Mouse (Mus musculus) forebrain, embryonic 13.5 days (tissue): ENCODE measurements around the gene Rad23a. TPM values are rescaled to one million over a fixed set of nuclear protein-coding genes. Genes with fewer than 3 reads are reported as not detected.

Experiments
- ATAC-seq: fragments of 200-750 bp; cut with Nextera tagmentation; 2 replicates; pipeline ENCODE4 v1.8.0; 2017
- H3K27ac ChIP-seq: fragments of 300-500 bp; sonication (generic); 2 replicates; pipeline ENCODE4 v1.5.1; 2015; ENCODE audit warnings: inconsistent platforms, mild to moderate bottlenecking, moderate library complexity
- H3K27me3 ChIP-seq: fragments of 300-500 bp; sonication (generic); 2 replicates; pipeline ENCODE4 v1.6.1; 2015; ENCODE audit warnings: mild to moderate bottlenecking, inconsistent platforms
- H3K36me3 ChIP-seq: fragments of 300-500 bp; sonication (generic); 2 replicates; pipeline ENCODE4 v1.6.1; 2015; ENCODE audit warnings: mild to moderate bottlenecking, inconsistent platforms; ENCODE audit not compliant: poor library complexity, severe bottlenecking
- H3K4me1 ChIP-seq: fragments of 300-500 bp; sonication (generic); 2 replicates; pipeline ENCODE4 v1.6.1; 2015; ENCODE audit warnings: inconsistent platforms
- H3K4me2 ChIP-seq: fragments of 300-500 bp; sonication (generic); 2 replicates; pipeline ENCODE4 v1.6.1; 2015; ENCODE audit warnings: inconsistent platforms, mild to moderate bottlenecking, moderate library complexity
- H3K4me3 ChIP-seq: fragments of 300-500 bp; sonication (generic); 2 replicates; pipeline ENCODE4 v1.5.1; 2015; ENCODE audit warnings: mild to moderate bottlenecking, inconsistent platforms
- H3K9ac ChIP-seq: fragments of 300-500 bp; sonication (generic); 2 replicates; pipeline ENCODE4 v1.6.1; 2015; ENCODE audit warnings: mild to moderate bottlenecking, inconsistent platforms
- H3K9me3 ChIP-seq: fragments of 300-500 bp; sonication (generic); replicated peaks from 2 replicates; pipeline ENCODE4 v1.6.1; 2016; ENCODE audit warnings: inconsistent platforms
- WGBS: fragments of 180-500 bp; shearing (Covaris S2); methylation state at CpG from one replicate; pipeline ENCODE4 v1.1.7; 2015; 5-methylcytosine and 5-hydroxymethylcytosine counted together
- polyA plus RNA-seq: library from polyadenylated mRNA; unstranded; fragments of >200 nt; fragmentation: Nextera tagmentation; extraction: Ambion mirVana; gene quantifications from 2 replicates; pipeline ENCODE4 v1.2.1, GENCODE M21; 2015

Rad23a gene
- polyA plus RNA-seq, 1 experiment from 2014 or later, result 93.9 TPM

GRCm38 (mm10) chr8:84790537-84790936 is 49.9 kb downstream of the Rad23a start:
- peaks cover 93% of the 10 kb centered on the region for H3K4me1 ChIP-seq
- peak overlapping the region; percentile 57 for H3K9ac ChIP-seq
- H3K27ac ChIP-seq, result peak overlapping the region; percentile 83
- peaks cover 3% of the 10 kb centered on the region; the same call in 1 of the 2 replicates for H3K36me3 ChIP-seq
- 65% methylated on average over 2 of the region's 2 CpGs for WGBS
- no peaks in the 10 kb centered on the region for H3K9me3 ChIP-seq
- no peak for ATAC-seq
- H3K27me3 ChIP-seq, result peaks cover 79% of the 10 kb centered on the region
- H3K4me2 ChIP-seq, result peak overlapping the region; percentile 44
- 0 out of 2 replicates have a peak overlapping the region, but pooled peaks have one; percentile 9 for H3K4me3 ChIP-seq

- Histone ChIP-seq H3K4me3 (peak overlapping the region; percentile 9; the same call in 1 of the 2 replicates), H3K27ac (peak overlapping the region; percentile 83), H3K9me3 (no peaks in the 10 kb centered on the region), H3K27me3 (peaks cover 81% of the 10 kb centered on the region), H3K9ac (peak overlapping the region; percentile 57), H3K4me1 (peaks cover 92% of the 10 kb centered on the region), H3K4me2 (peak overlapping the region; percentile 44), H3K36me3 (peaks cover 3% of the 10 kb centered on the region; the same call in 1 of the 2 replicates)
- ATAC-seq, result peak; percentile 5; the same call in 1 of the 2 replicates
- 60% methylated on average over 7 of the region's 9 CpGs for WGBS
These were observed 50.5 kb downstream of the Rad23a start for GRCm38 (mm10) chr8:84789855-84790486.

DNA sequence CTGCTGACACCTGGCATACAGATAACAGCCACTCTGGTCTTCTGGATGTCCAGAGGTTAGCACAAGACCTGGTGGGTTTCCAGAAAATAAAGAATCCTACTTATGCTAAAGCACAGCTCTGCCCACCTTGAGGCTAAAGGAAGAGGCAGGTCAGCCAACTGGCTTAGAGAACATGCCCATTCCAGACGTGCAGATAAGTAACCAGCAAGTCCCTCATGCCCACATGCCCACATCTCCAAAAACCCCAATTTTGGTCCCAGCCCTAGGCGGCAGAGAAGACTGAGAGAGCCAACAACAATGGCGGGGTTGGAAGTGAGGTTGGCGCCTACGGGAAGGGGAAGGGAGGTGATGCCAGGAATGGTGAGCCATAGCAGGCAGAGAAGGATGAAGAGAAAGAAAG is 51.1 kb downstream of the Rad23a start:
- Histone ChIP-seq H3K27me3 (peaks cover 87% of the 10 kb centered on the region), H3K4me1 (peaks cover 92% of the 10 kb centered on the region), H3K4me3 (peak overlapping the region; percentile 3), H3K27ac (peak overlapping the region; percentile 83), H3K9me3 (no peaks in the 10 kb centered on the region), H3K9ac (peak overlapping the region; percentile 50), H3K4me2 (peak overlapping the region; percentile 44), H3K36me3 (peaks cover 3% of the 10 kb centered on the region; the same call in 1 of the 2 replicates)
- WGBS, result 36% methylated on average over 5 of the region's 5 CpGs
- no peak for ATAC-seq

DNA sequence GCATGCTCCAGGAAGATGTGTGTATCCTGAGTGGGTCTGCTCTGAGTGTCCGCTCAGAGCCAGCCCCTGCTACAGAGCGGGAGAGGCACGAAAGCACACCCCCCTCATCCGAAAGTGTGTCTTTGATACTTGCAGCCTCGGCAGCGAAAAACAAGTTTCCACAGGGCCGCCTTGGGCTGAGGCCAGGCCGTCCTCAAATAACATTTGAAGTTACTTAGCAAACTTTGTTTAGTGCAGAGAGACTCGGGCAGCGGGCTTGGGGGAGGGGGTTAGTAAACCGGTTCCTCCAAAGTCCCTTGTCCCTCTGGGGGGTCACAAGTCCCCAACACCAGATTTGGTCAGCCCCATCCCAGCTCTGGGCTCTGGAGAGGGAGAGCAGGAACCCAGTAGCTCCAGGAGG is 51.6 kb downstream of the Rad23a start:
- H3K4me2 ChIP-seq, result peak overlapping the region; percentile 44
- peaks cover 91% of the 10 kb centered on the region for H3K4me1 ChIP-seq

GRCm38 (mm10) chr8:84787523-84788302 is 52.8 kb downstream of the Rad23a start:
- WGBS, result 19% methylated on average over 13 of the region's 14 CpGs
- Histone ChIP-seq H3K4me3 (no peak overlapping the region), H3K27me3 (peaks cover 88% of the 10 kb centered on the region), H3K27ac (peak overlapping the region; percentile 97), H3K9ac (peak overlapping the region; percentile 66), H3K36me3 (peaks cover 3% of the 10 kb centered on the region; the same call in 1 of the 2 replicates), H3K9me3 (no peaks in the 10 kb centered on the region), H3K4me1 (peaks cover 85% of the 10 kb centered on the region), H3K4me2 (peak overlapping the region; percentile 58)
- ATAC-seq, result peak; percentile 54; the same call in 1 of the 2 replicates

More for the DNA sequence above, 51.6 kb downstream of the Rad23a start:
- Histone ChIP-seq H3K27ac (peak overlapping the region; percentile 83), H3K9me3 (no peaks in the 10 kb centered on the region), H3K36me3 (peaks cover 3% of the 10 kb centered on the region; the same call in 1 of the 2 replicates), H3K27me3 (peaks cover 89% of the 10 kb centered on the region), H3K4me3 (peak overlapping the region; percentile 3), H3K9ac (peak overlapping the region; percentile 50)
- WGBS, result 12% methylated on average over 11 of the region's 11 CpGs
- no peak for ATAC-seq

GRCm38 (mm10) chr8:84786801-84787467 is 53.5 kb downstream of the Rad23a start:
- peaks cover 3% of the 10 kb centered on the region; the same call in 1 of the 2 replicates for H3K36me3 ChIP-seq
- peak overlapping the region; percentile 66 for H3K9ac ChIP-seq
- no peak overlapping the region; the same call in 1 of the 2 replicates for H3K4me3 ChIP-seq
- H3K27ac ChIP-seq, result peak overlapping the region; percentile 97
- peak overlapping the region; percentile 58 for H3K4me2 ChIP-seq
- no peaks in the 10 kb centered on the region for H3K9me3 ChIP-seq
- H3K4me1 ChIP-seq, result peaks cover 85% of the 10 kb centered on the region
- no peak for ATAC-seq
- 19% methylated on average over 11 of the region's 11 CpGs for WGBS
- H3K27me3 ChIP-seq, result peaks cover 94% of the 10 kb centered on the region

DNA sequence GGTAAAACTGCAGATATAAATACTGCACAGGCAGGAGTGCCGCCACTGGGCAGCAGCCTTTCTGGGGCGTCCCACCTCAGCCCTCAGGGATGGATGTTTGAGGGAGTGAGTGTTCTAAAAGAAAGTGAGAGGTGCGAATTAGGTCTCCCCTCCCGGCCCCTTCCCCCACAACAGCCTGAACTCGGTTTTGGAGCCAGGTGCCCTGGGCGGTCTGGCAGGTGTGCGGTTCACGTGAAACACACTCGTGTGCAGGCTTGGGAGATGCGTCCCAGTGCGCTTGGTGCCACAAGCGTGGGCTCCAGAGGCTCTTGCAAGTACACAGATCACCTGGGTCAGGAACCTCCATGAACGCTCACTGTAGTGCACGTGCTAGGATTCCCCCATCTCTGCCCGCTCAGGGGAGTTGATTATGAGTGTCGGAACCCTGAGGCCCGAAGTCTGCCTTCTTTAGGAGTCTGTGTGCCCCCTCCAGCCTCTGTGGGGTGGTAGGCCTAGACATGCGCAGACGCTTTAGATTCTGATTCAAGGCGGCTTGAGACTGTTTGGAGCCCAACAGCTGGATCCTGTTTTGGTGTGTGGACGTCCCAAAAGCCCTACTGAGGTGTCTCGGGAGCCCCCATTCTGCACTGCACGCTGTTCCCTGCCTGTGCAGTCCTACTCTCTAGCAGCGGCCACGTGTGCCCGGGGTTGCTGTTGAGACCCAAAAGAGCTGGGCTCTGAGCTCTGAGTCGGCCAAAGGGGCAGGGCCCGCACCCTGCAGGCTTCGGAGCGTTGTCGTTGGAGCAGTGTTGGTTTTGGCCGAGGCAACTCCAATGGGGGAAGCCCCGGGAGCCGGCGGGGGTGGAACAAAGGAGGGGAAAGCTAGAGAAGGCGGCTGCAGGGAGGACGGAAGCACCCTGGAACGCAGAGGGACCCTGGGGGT is 54.4 kb downstream of the Rad23a start:
- Histone ChIP-seq H3K27ac (peak overlapping the region; percentile 97), H3K4me1 (peaks cover 91% of the 10 kb centered on the region), H3K4me2 (peak overlapping the region; percentile 58), H3K4me3 (peak overlapping the region; percentile 30), H3K36me3 (peaks cover 3% of the 10 kb centered on the region; the same call in 1 of the 2 replicates), H3K27me3 (peaks cover 99% of the 10 kb centered on the region), H3K9me3 (no peaks in the 10 kb centered on the region), H3K9ac (peak overlapping the region; percentile 66)
- ATAC-seq, result no peak
- 6% methylated on average over 38 of the region's 38 CpGs for WGBS

DNA sequence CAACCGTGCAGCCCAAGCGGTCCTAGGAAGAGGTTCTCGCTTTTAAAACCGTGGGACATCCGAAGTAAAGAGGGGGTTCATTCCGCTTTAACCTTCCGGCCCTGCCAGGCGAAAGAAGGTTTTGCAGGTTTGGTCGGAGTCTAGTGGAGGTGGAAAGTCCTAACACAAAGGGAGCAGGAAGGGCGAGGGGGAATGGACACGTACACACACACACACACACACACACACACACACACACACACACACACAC is 55.0 kb downstream of the Rad23a start:
- peaks cover 99% of the 10 kb centered on the region for H3K27me3 ChIP-seq
- no peak for ATAC-seq
- no peaks in the 10 kb centered on the region for H3K9me3 ChIP-seq
- H3K9ac ChIP-seq, result peak overlapping the region; percentile 66
- peak overlapping the region; percentile 30 for H3K4me3 ChIP-seq
- peak overlapping the region; percentile 58 for H3K4me2 ChIP-seq
- peak overlapping the region; percentile 97 for H3K27ac ChIP-seq
- peaks cover 3% of the 10 kb centered on the region; the same call in 1 of the 2 replicates for H3K36me3 ChIP-seq
- WGBS, result 14% methylated on average over 11 of the region's 11 CpGs
- H3K4me1 ChIP-seq, result peaks cover 91% of the 10 kb centered on the region

GRCm38 (mm10) chr8:84784681-84785505 is 55.6 kb downstream of the Rad23a start:
- WGBS, result 3% methylated on average over 48 of the region's 48 CpGs
- Histone ChIP-seq H3K4me1 (peaks cover 91% of the 10 kb centered on the region), H3K27ac (peak overlapping the region; percentile 97), H3K9me3 (no peaks in the 10 kb centered on the region), H3K36me3 (peaks cover 3% of the 10 kb centered on the region; the same call in 1 of the 2 replicates), H3K4me3 (peak overlapping the region; percentile 30), H3K4me2 (peak overlapping the region; percentile 58), H3K9ac (peak overlapping the region; percentile 66), H3K27me3 (peaks cover 98% of the 10 kb centered on the region)
- no peak for ATAC-seq
